Mouse (Mus musculus) layer of hippocampus, postnatal 36 days (tissue): ENCODE measurements around the gene Grm6. TPM values are rescaled to one million over a fixed set of nuclear protein-coding genes. Genes with fewer than 3 reads are reported as not detected.

Experiments
- total RNA-seq, 2 experiments: library from RNA; stranded (reverse); gene quantifications; 2 replicates each; pipeline ENCODE4 v1.2.3; 2021

Gene Grm6
- total RNA-seq, 2 experiments from 2014 or later = not detected

Other genes starting within 250 kb of the Grm6 start
- gene Adamts2, start 248.6 kb upstream of the Grm6 start, total RNA-seq = 10 to 100 TPM; 15.7 to 15.9 TPM
- gene Zfp354c, start 23.0 kb upstream of the Grm6 start, total RNA-seq = 10 to 100 TPM; 51.4 to 52.3 TPM
- 1 to 10 TPM; 3.3 to 5.0 TPM for gene Zfp879, start 9.1 kb upstream of the Grm6 start, total RNA-seq
- gene Zfp454, start 37.0 kb downstream of the Grm6 start, total RNA-seq = 1 to 10 TPM; 6.7 to 7.0 TPM
- gene Zfp2, start 65.5 kb downstream of the Grm6 start, total RNA-seq = 10 to 100 TPM; 17.6 to 19.5 TPM
- 1 to 10 TPM; 6.5 to 7.4 TPM for gene Zfp354b, start 80.9 kb downstream of the Grm6 start, total RNA-seq
- not detected for gene 4933414I15Rik, start 93.1 kb downstream of the Grm6 start, total RNA-seq
- not detected for gene Prop1, start 103.1 kb downstream of the Grm6 start, total RNA-seq
- not detected for gene Olfr1378, start 115.8 kb downstream of the Grm6 start, total RNA-seq
- not detected for gene Olfr1377, start 131.3 kb downstream of the Grm6 start, total RNA-seq
- not detected for gene Olfr51, start 152.9 kb downstream of the Grm6 start, total RNA-seq
- gene Olfr54, start 163.6 kb downstream of the Grm6 start, total RNA-seq = not detected
- gene Olfr1375, start 197.4 kb downstream of the Grm6 start, total RNA-seq = not detected
- 1 to 10 TPM; 8.2 to 8.5 TPM for gene Zfp354a, start 208.6 kb downstream of the Grm6 start, total RNA-seq